Mouse (Mus musculus): ENCODE measurements at regions not wholly inside any gene's neighbourhood (a gene's known extent, or its start where the extent isn't known, plus 50 kb on each side); places are given as distances from the start of the nearest gene placed in this dataset.
A peak's percentile ranks its signal among the peaks of the same experiment; 100 is the strongest.

GRCm38 (mm10) chr4:48913301-48913700 is 145.8 kb upstream of the Plppr1 start:
- Histone ChIP-seq H3K27me3 (ENCODE audit: control insufficient read depth, insufficient read depth, low read length) (no peaks in the 10 kb centered on the region), H3K4me1 (replicated peaks; ENCODE audit: control insufficient read depth, insufficient read depth, low read length) (no peaks in the 10 kb centered on the region), H3K9me3 (ENCODE audit: control insufficient read depth, low read length) (no peaks in the 10 kb centered on the region), H3K36me3 (ENCODE audit: control insufficient read depth, insufficient read depth, low read length) (no peaks in the 10 kb centered on the region), H3K27ac (ENCODE audit: low read depth, low read length) (no peak overlapping the region), H3K4me3 (ENCODE audit: low read depth, low read length) (no peak overlapping the region), H3K9ac (ENCODE audit: low read depth, low read length) (no peak overlapping the region), H3K4me2 (replicated peaks; ENCODE audit: low read depth, low read length) (no peak overlapping the region)
- 77% methylated on average over 4 of the region's 4 CpGs for WGBS
- ATAC-seq (ENCODE audit: low FRiP score): no peak
- DNase-seq (ENCODE audit: low spot score): no peak

GRCm38 (mm10) chr4:48924576-48925459 is 134.3 kb upstream of the Plppr1 start:
- DNase-seq (ENCODE audit: low spot score): peak; percentile 71

GRCm38 (mm10) chr4:48938420-48938819 is 120.7 kb upstream of the Plppr1 start:
- no peaks in the 10 kb centered on the region for H3K9me3 ChIP-seq (ENCODE audit: control insufficient read depth, low read length)
- DNase-seq (ENCODE audit: low spot score) (no peak), ATAC-seq (ENCODE audit: low FRiP score) (no peak)
- no peak overlapping the region for H3K4me2 ChIP-seq (replicated peaks; ENCODE audit: low read depth, low read length)
- H3K27me3 ChIP-seq (ENCODE audit: control insufficient read depth, insufficient read depth, low read length): no peaks in the 10 kb centered on the region
- WGBS: 91% methylated on average over 1 of the region's 1 CpGs
- H3K9ac ChIP-seq (ENCODE audit: low read depth, low read length): no peak overlapping the region
- no peaks in the 10 kb centered on the region for H3K36me3 ChIP-seq (ENCODE audit: control insufficient read depth, insufficient read depth, low read length)
- no peak overlapping the region for H3K4me3 ChIP-seq (ENCODE audit: low read depth, low read length)
- H3K27ac ChIP-seq (ENCODE audit: low read depth, low read length): no peak overlapping the region
- no peaks in the 10 kb centered on the region for H3K4me1 ChIP-seq (replicated peaks; ENCODE audit: control insufficient read depth, insufficient read depth, low read length)

More at GRCm38 (mm10) chr4:48924576-48925459, 134.3 kb upstream of the Plppr1 start:
- no peak overlapping the region for H3K27ac ChIP-seq (ENCODE audit: low read depth, low read length)
- 62% methylated on average over 4 of the region's 4 CpGs for WGBS
- no peak overlapping the region for H3K4me3 ChIP-seq (ENCODE audit: low read depth, low read length)
- no peak overlapping the region for H3K4me2 ChIP-seq (replicated peaks; ENCODE audit: low read depth, low read length)
- no peaks in the 10 kb centered on the region for H3K27me3 ChIP-seq (ENCODE audit: control insufficient read depth, insufficient read depth, low read length)
- ATAC-seq (ENCODE audit: low FRiP score): peak; percentile 90
- H3K9ac ChIP-seq (ENCODE audit: low read depth, low read length): no peak overlapping the region
- H3K9me3 ChIP-seq (ENCODE audit: control insufficient read depth, low read length): no peaks in the 10 kb centered on the region
- H3K4me1 ChIP-seq (replicated peaks; ENCODE audit: control insufficient read depth, insufficient read depth, low read length): no peaks in the 10 kb centered on the region
- no peaks in the 10 kb centered on the region for H3K36me3 ChIP-seq (ENCODE audit: control insufficient read depth, insufficient read depth, low read length)

- 86% methylated on average over 6 of the region's 6 CpGs for WGBS
- Histone ChIP-seq H3K4me1 (replicated peaks; ENCODE audit: control insufficient read depth, insufficient read depth, low read length) (no peaks in the 10 kb centered on the region), H3K4me2 (replicated peaks; ENCODE audit: low read depth, low read length) (no peak overlapping the region), H3K9me3 (ENCODE audit: control insufficient read depth, low read length) (no peaks in the 10 kb centered on the region), H3K27ac (ENCODE audit: low read depth, low read length) (no peak overlapping the region), H3K4me3 (ENCODE audit: low read depth, low read length) (no peak overlapping the region), H3K27me3 (ENCODE audit: control insufficient read depth, insufficient read depth, low read length) (no peaks in the 10 kb centered on the region), H3K36me3 (ENCODE audit: control insufficient read depth, insufficient read depth, low read length) (no peaks in the 10 kb centered on the region), H3K9ac (ENCODE audit: low read depth, low read length) (no peak overlapping the region)
- no peak for ATAC-seq (ENCODE audit: low FRiP score)
- no peak for DNase-seq (ENCODE audit: low spot score)
Measured at GRCm38 (mm10) chr4:48938892-48939291, 120.2 kb upstream of the Plppr1 start.

GRCm38 (mm10) chr4:48945266-48945818 is 113.7 kb upstream of the Plppr1 start:
- no peak for ATAC-seq (ENCODE audit: low FRiP score)
- 87% methylated on average over 2 of the region's 2 CpGs for WGBS

GRCm38 (mm10) chr4:48952965-48953364 is 106.1 kb upstream of the Plppr1 start:
- H3K27me3 ChIP-seq (ENCODE audit: control insufficient read depth, insufficient read depth, low read length): no peaks in the 10 kb centered on the region
- H3K36me3 ChIP-seq (ENCODE audit: control insufficient read depth, insufficient read depth, low read length): no peaks in the 10 kb centered on the region
- DNase-seq (ENCODE audit: low spot score) (no peak), ATAC-seq (ENCODE audit: low FRiP score) (no peak)
- H3K9me3 ChIP-seq (ENCODE audit: control insufficient read depth, low read length): no peaks in the 10 kb centered on the region
- whole genome bisulfite sequencing: 75% methylated on average over 1 of the region's 1 CpGs
- H3K4me3 ChIP-seq (ENCODE audit: low read depth, low read length): no peak overlapping the region
- no peak overlapping the region for H3K4me2 ChIP-seq (replicated peaks; ENCODE audit: low read depth, low read length)
- no peak overlapping the region for H3K27ac ChIP-seq (ENCODE audit: low read depth, low read length)
- no peaks in the 10 kb centered on the region for H3K4me1 ChIP-seq (replicated peaks; ENCODE audit: control insufficient read depth, insufficient read depth, low read length)
- H3K9ac ChIP-seq (ENCODE audit: low read depth, low read length): no peak overlapping the region

More at GRCm38 (mm10) chr4:48945266-48945818, 113.7 kb upstream of the Plppr1 start:
- Histone ChIP-seq H3K27ac (ENCODE audit: low read depth, low read length) (no peak overlapping the region), H3K4me3 (ENCODE audit: low read depth, low read length) (no peak overlapping the region), H3K4me2 (replicated peaks; ENCODE audit: low read depth, low read length) (no peak overlapping the region), H3K4me1 (replicated peaks; ENCODE audit: control insufficient read depth, insufficient read depth, low read length) (no peaks in the 10 kb centered on the region), H3K36me3 (ENCODE audit: control insufficient read depth, insufficient read depth, low read length) (no peaks in the 10 kb centered on the region), H3K9me3 (ENCODE audit: control insufficient read depth, low read length) (no peaks in the 10 kb centered on the region), H3K27me3 (ENCODE audit: control insufficient read depth, insufficient read depth, low read length) (no peaks in the 10 kb centered on the region), H3K9ac (ENCODE audit: low read depth, low read length) (no peak overlapping the region)
- DNase-seq (ENCODE audit: low spot score): no peak

- DNase-seq (ENCODE audit: low spot score) (no peak), ATAC-seq (ENCODE audit: low FRiP score) (no peak)
- 97% methylated on average over 4 of the region's 4 CpGs for WGBS
- Histone ChIP-seq H3K36me3 (ENCODE audit: control insufficient read depth, insufficient read depth, low read length) (no peaks in the 10 kb centered on the region), H3K9me3 (ENCODE audit: control insufficient read depth, low read length) (no peaks in the 10 kb centered on the region), H3K27ac (ENCODE audit: low read depth, low read length) (no peak overlapping the region), H3K9ac (ENCODE audit: low read depth, low read length) (no peak overlapping the region), H3K4me2 (replicated peaks; ENCODE audit: low read depth, low read length) (no peak overlapping the region), H3K4me1 (replicated peaks; ENCODE audit: control insufficient read depth, insufficient read depth, low read length) (no peaks in the 10 kb centered on the region), H3K27me3 (ENCODE audit: control insufficient read depth, insufficient read depth, low read length) (no peaks in the 10 kb centered on the region), H3K4me3 (ENCODE audit: low read depth, low read length) (no peak overlapping the region)
Measured at GRCm38 (mm10) chr4:48975810-48976209, 83.3 kb upstream of the Plppr1 start.

GRCm38 (mm10) chr4:48992021-48992420 is 67.1 kb upstream of the Plppr1 start:
- DNase-seq (ENCODE audit: low spot score) (no peak), ATAC-seq (ENCODE audit: low FRiP score) (no peak)
- H3K4me1 ChIP-seq (replicated peaks; ENCODE audit: control insufficient read depth, insufficient read depth, low read length): no peaks in the 10 kb centered on the region
- 87% methylated on average over 3 of the region's 3 CpGs for WGBS
- H3K9me3 ChIP-seq (ENCODE audit: control insufficient read depth, low read length): no peaks in the 10 kb centered on the region
- H3K4me3 ChIP-seq (ENCODE audit: low read depth, low read length): no peak overlapping the region
- H3K9ac ChIP-seq (ENCODE audit: low read depth, low read length): no peak overlapping the region
- no peak overlapping the region for H3K27ac ChIP-seq (ENCODE audit: low read depth, low read length)
- H3K27me3 ChIP-seq (ENCODE audit: control insufficient read depth, insufficient read depth, low read length): no peaks in the 10 kb centered on the region
- H3K4me2 ChIP-seq (replicated peaks; ENCODE audit: low read depth, low read length): no peak overlapping the region
- H3K36me3 ChIP-seq (ENCODE audit: control insufficient read depth, insufficient read depth, low read length): no peaks in the 10 kb centered on the region
